Comparison of ENCODE assay signal across 19 mouse cellular contexts in genomic region chr7:90461441-90461840, GRCm38 (mm10). TPM values are rescaled to one million over a fixed set of nuclear protein-coding genes. Genes with fewer than 3 reads are reported as not detected.
DNase-seq lines count a peak whose midpoint lies in the region; ATAC-seq and TF ChIP-seq lines count a peak whose summit lies in the region.
"Had no signal": no experiment of that assay in that cellular context is flagged by ENCODE, and none has a peak within 500 bp of the region (broad histone marks: within the 10 kb centered on the region; RNA-seq: fewer than 3 reads in every experiment).

No protein-coding gene starts in this region.

- TF ChIP-seq CTCF in liver, postnatal 0 days (IDR thresholded peaks at IDR 0.05; ENCODE audit: low read depth), result no peak
- TF ChIP-seq CTCF in CH12.LX (conservative IDR thresholded peaks at IDR 0.05 in 1 of 2, IDR thresholded peaks at IDR 0.05 in 1 of 2; ENCODE audit: low read depth in 2 of 2, low read length in 2 of 2), result no peak

- no peaks in the 10 kb centered on the region for H3K36me3 ChIP-seq in embryonic facial prominence, embryonic 12.5 days
- H3K36me3 ChIP-seq in embryonic facial prominence, embryonic 10.5 days (replicated peaks), result 0 out of 2 replicates have a peak, but pooled peaks cover under 1% of the 10 kb centered on the region
- no peaks in the 10 kb centered on the region for H3K36me3 ChIP-seq in liver, embryonic 12.5 days
- no peaks in the 10 kb centered on the region for H3K36me3 ChIP-seq in liver, postnatal 0 days (replicated peaks; ENCODE audit: insufficient read depth, low read length)
- H3K36me3 ChIP-seq in CH12.LX (replicated peaks in 1 of 2; ENCODE audit: control insufficient read depth in 1 of 2, insufficient read depth in 1 of 2, low read length in 1 of 2), result no peaks in the 10 kb centered on the region
- H3K36me3 ChIP-seq: embryonic facial prominence, embryonic 13.5 days; forebrain, embryonic 12.5 days; forebrain, embryonic 15.5 days; heart, embryonic 10.5 days; hindbrain, embryonic 12.5 days; hindbrain, embryonic 15.5 days had no signal

- 0 out of 2 replicates have a peak, but pooled peaks cover 2% of the 10 kb centered on the region for H3K27me3 ChIP-seq in embryonic facial prominence, embryonic 12.5 days
- no peaks in the 10 kb centered on the region for H3K27me3 ChIP-seq in embryonic facial prominence, embryonic 10.5 days (replicated peaks; ENCODE audit: low read depth, poor library complexity, severe bottlenecking)
- H3K27me3 ChIP-seq in liver, embryonic 12.5 days (replicated peaks), result no peaks in the 10 kb centered on the region; the same call in 1 of the 2 replicates
- H3K27me3 ChIP-seq in liver, postnatal 0 days (ENCODE audit: insufficient read depth, low read length), result no peaks in the 10 kb centered on the region
- H3K27me3 ChIP-seq in CH12.LX (replicated peaks), result no peaks in the 10 kb centered on the region
- H3K27me3 ChIP-seq: embryonic facial prominence, embryonic 13.5 days; forebrain, embryonic 15.5 days; hindbrain, embryonic 12.5 days; hindbrain, embryonic 15.5 days had no signal

- in situ Hi-C loops in CH12.LX (cut with MboI; ENCODE audit: low pct_ligation_motif_present, low pct_unique_long_range_greater_than_20kb, low sequenced_read_pairs), result no loop called here

- H3K9me3 ChIP-seq in embryonic facial prominence, embryonic 12.5 days, result no peaks in the 10 kb centered on the region
- no peaks in the 10 kb centered on the region for H3K9me3 ChIP-seq in embryonic facial prominence, embryonic 10.5 days
- no peaks in the 10 kb centered on the region for H3K9me3 ChIP-seq in liver, embryonic 12.5 days (replicated peaks)
- no peaks in the 10 kb centered on the region for H3K9me3 ChIP-seq in liver, postnatal 0 days (ENCODE audit: low read length)
- H3K9me3 ChIP-seq in CH12.LX (replicated peaks; ENCODE audit: low read length), result no peaks in the 10 kb centered on the region
- H3K9me3 ChIP-seq: embryonic facial prominence, embryonic 13.5 days; forebrain, embryonic 12.5 days; forebrain, embryonic 15.5 days; heart, embryonic 10.5 days; heart, embryonic 13.5 days; hindbrain, embryonic 12.5 days; hindbrain, embryonic 15.5 days had no signal

- H3K4me2 ChIP-seq in embryonic facial prominence, embryonic 12.5 days (replicated peaks), result peak overlapping the region; percentile 14; the same call in 1 of the 2 replicates
- peak overlapping the region; percentile 49 for H3K4me2 ChIP-seq in liver, embryonic 12.5 days
- H3K4me2 ChIP-seq in liver, postnatal 0 days (ENCODE audit: low read depth, low read length), result no peak overlapping the region
- peak overlapping the region; percentile 72 for H3K4me2 ChIP-seq in CH12.LX (ENCODE audit: insufficient read depth, low read depth, poor library complexity, severe bottlenecking)
- H3K4me2 ChIP-seq: forebrain, embryonic 15.5 days; hindbrain, embryonic 15.5 days had no signal

- no peak overlapping the region for H3K27ac ChIP-seq in embryonic facial prominence, embryonic 12.5 days
- no peak overlapping the region for H3K27ac ChIP-seq in embryonic facial prominence, embryonic 10.5 days (replicated peaks)
- H3K27ac ChIP-seq in liver, embryonic 12.5 days, result no peak overlapping the region
- H3K27ac ChIP-seq in liver, postnatal 0 days (ENCODE audit: low read depth), result no peak overlapping the region
- no peak overlapping the region for H3K27ac ChIP-seq in CH12.LX (ENCODE audit: insufficient read depth, low read depth)
- H3K27ac ChIP-seq: embryonic facial prominence, embryonic 13.5 days; forebrain, embryonic 12.5 days; forebrain, embryonic 15.5 days; heart, adult 2 months; heart, embryonic 10.5 days; heart, embryonic 13.5 days; hindbrain, embryonic 12.5 days; hindbrain, embryonic 15.5 days had no signal

- H3K9ac ChIP-seq in embryonic facial prominence, embryonic 12.5 days, result no peak overlapping the region
- no peak overlapping the region for H3K9ac ChIP-seq in liver, embryonic 12.5 days
- H3K9ac ChIP-seq in liver, postnatal 0 days (replicated peaks), result no peak overlapping the region
- peak overlapping the region; percentile 51 for H3K9ac ChIP-seq in CH12.LX (ENCODE audit: insufficient read depth, low read depth)
- H3K9ac ChIP-seq: embryonic facial prominence, embryonic 13.5 days; forebrain, embryonic 12.5 days; forebrain, embryonic 15.5 days; heart, embryonic 13.5 days; hindbrain, embryonic 12.5 days; hindbrain, embryonic 15.5 days had no signal

- H3K4me1 ChIP-seq in embryonic facial prominence, embryonic 12.5 days, result no peaks in the 10 kb centered on the region
- peaks cover 12% of the 10 kb centered on the region for H3K4me1 ChIP-seq in embryonic facial prominence, embryonic 10.5 days
- H3K4me1 ChIP-seq in liver, embryonic 12.5 days, result peaks cover 23% of the 10 kb centered on the region; the same call in 1 of the 2 replicates
- H3K4me1 ChIP-seq in liver, postnatal 0 days (ENCODE audit: insufficient read depth), result peaks cover 10% of the 10 kb centered on the region
- no peaks in the 10 kb centered on the region for H3K4me1 ChIP-seq in CH12.LX (ENCODE audit: control insufficient read depth in 1 of 2, insufficient read depth in 2 of 2)
- H3K4me1 ChIP-seq: heart, embryonic 10.5 days had no signal

- no peak for ATAC-seq in embryonic facial prominence, embryonic 12.5 days (ENCODE audit: insufficient number of reproducible peaks, insufficient read depth, low FRiP score, low TSS enrichment)
- no peak for ATAC-seq in liver, embryonic 12.5 days
- no peak for ATAC-seq in liver, postnatal 0 days
- ATAC-seq: forebrain, embryonic 15.5 days had no signal

- no peak for TF ChIP-seq EP300 in liver, postnatal 0 days (IDR thresholded peaks at IDR 0.05; ENCODE audit: low read depth)
- TF ChIP-seq EP300 in CH12.LX (IDR thresholded peaks at IDR 0.05; ENCODE audit: low read length), result no peak

- TF ChIP-seq RAD21 in CH12.LX (IDR thresholded peaks at IDR 0.05; ENCODE audit: low read depth, low read length), result no peak

- no peak for DNase-seq in embryonic facial prominence, embryonic 10.5 days (ENCODE audit: low spot score)
- no peak for DNase-seq in liver, postnatal 0 days
- DNase-seq in CH12.LX (ENCODE audit: extremely low read depth), result no peak
- no peak for DNase-seq in cerebellum, adult 11 months
- DNase-seq: cerebellum, adult 9-10 months; gastrocnemius, postnatal 25 days had no signal

- WGBS in embryonic facial prominence, embryonic 12.5 days, result 93% methylated on average over 5 of the region's 5 CpGs
- WGBS in embryonic facial prominence, embryonic 10.5 days, result 92% methylated on average over 5 of the region's 5 CpGs
- 79% methylated on average over 5 of the region's 5 CpGs for WGBS in liver, embryonic 12.5 days (ENCODE audit: insufficient replicate concordance)
- 86% methylated on average over 5 of the region's 5 CpGs for WGBS in liver, postnatal 0 days (ENCODE audit: insufficient replicate concordance)

- no peak overlapping the region for H3K4me3 ChIP-seq in embryonic facial prominence, embryonic 12.5 days
- H3K4me3 ChIP-seq in embryonic facial prominence, embryonic 10.5 days, result no peak overlapping the region
- H3K4me3 ChIP-seq in liver, embryonic 12.5 days, result no peak overlapping the region
- H3K4me3 ChIP-seq in liver, postnatal 0 days (ENCODE audit: low read depth, low read length), result no peak overlapping the region
- peak overlapping the region in 1 of 3 experiments; percentile 39 for H3K4me3 ChIP-seq in CH12.LX (replicated peaks in 1 of 3; ENCODE audit: low read depth in 2 of 3, low read length in 2 of 3, poor library complexity in 1 of 3)
- H3K4me3 ChIP-seq: embryonic facial prominence, embryonic 13.5 days; erythroblast, embryonic 14.5 days; forebrain, embryonic 12.5 days; forebrain, embryonic 15.5 days; heart, adult 2 months; heart, embryonic 10.5 days; heart, embryonic 13.5 days; hindbrain, embryonic 12.5 days; hindbrain, embryonic 15.5 days had no signal

- peaks cover 1% of the 10 kb centered on the region; the same call in 1 of the 2 replicates for H3K79me2 ChIP-seq in CH12.LX (replicated peaks; ENCODE audit: control insufficient read depth, extremely low read depth, insufficient read depth, poor library complexity, severe bottlenecking)

- dilution Hi-C loops in CH12.LX (cut with MboI; ENCODE audit: extremely low pct_ligation_motif_present, extremely low pct_unique_long_range_greater_than_20kb, low sequenced_read_pairs), result no loop called here

- TF ChIP-seq POLR2A in CH12.LX (IDR thresholded peaks at IDR 0.05; ENCODE audit: low read depth, low read length), result no peak

RNA-seq across cellular contexts. Expression of gene Tmem126a, which starts 4.4 kb away (rescaled TPM):
- polyA plus RNA-seq in embryonic facial prominence, embryonic 12.5 days (2016; fragmentation: Nextera tagmentation; extraction: Ambion mirVana), result 105 and 110 TPM in 2 replicates
- 119 and 120 TPM in 2 replicates for polyA plus RNA-seq in embryonic facial prominence, embryonic 10.5 days (2016; fragmentation: Nextera tagmentation; extraction: Ambion mirVana)
- polyA plus RNA-seq in liver, embryonic 12.5 days (2016; fragmentation: Nextera tagmentation; extraction: Ambion mirVana), result 60.2 and 66.9 TPM in 2 replicates
- polyA plus RNA-seq in liver, postnatal 0 days (2015; fragmentation: Nextera tagmentation; extraction: Ambion mirVana), result 59.9 and 67.3 TPM in 2 replicates
- 65.3 and 78.0 TPM in 2 replicates for total RNA-seq in CH12.LX (2012; rRNA removed)
- total RNA-seq in CH12.LX (2014; rRNA removed), result 121 and 133 TPM in 2 replicates
- polyA plus RNA-seq in CH12.LX (2012; ENCODE audit: insufficient read length, low read depth), result 62.3 and 70.9 TPM in 2 replicates

RNA-seq across cellular contexts. Expression of gene Tmem126b, which starts 14.4 kb away (rescaled TPM):
- polyA plus RNA-seq in embryonic facial prominence, embryonic 12.5 days (2016; fragmentation: Nextera tagmentation; extraction: Ambion mirVana), result 40.5 and 42.4 TPM in 2 replicates
- 35.2 and 36.2 TPM in 2 replicates for polyA plus RNA-seq in embryonic facial prominence, embryonic 10.5 days (2016; fragmentation: Nextera tagmentation; extraction: Ambion mirVana)
- polyA plus RNA-seq in liver, embryonic 12.5 days (2016; fragmentation: Nextera tagmentation; extraction: Ambion mirVana), result 14.0 and 15.7 TPM in 2 replicates
- 11.2 and 11.3 TPM in 2 replicates for polyA plus RNA-seq in liver, postnatal 0 days (2015; fragmentation: Nextera tagmentation; extraction: Ambion mirVana)
- total RNA-seq in CH12.LX (2012; rRNA removed), result 10.8 and 10.9 TPM in 2 replicates
- 15.7 and 16.7 TPM in 2 replicates for total RNA-seq in CH12.LX (2014; rRNA removed)
- 9.1 and 11.8 TPM in 2 replicates for polyA plus RNA-seq in CH12.LX (2012; ENCODE audit: insufficient read length, low read depth)

RNA-seq across cellular contexts. Expression of gene Dlg2, which starts 15.0 kb away (rescaled TPM):
- polyA plus RNA-seq in embryonic facial prominence, embryonic 12.5 days (2016; fragmentation: Nextera tagmentation; extraction: Ambion mirVana), result 7.4 and 11.0 TPM in 2 replicates
- polyA plus RNA-seq in embryonic facial prominence, embryonic 10.5 days (2016; fragmentation: Nextera tagmentation; extraction: Ambion mirVana), result 1.3 and 1.7 TPM in 2 replicates
- 0.71 and 1.1 TPM in 2 replicates for polyA plus RNA-seq in liver, embryonic 12.5 days (2016; fragmentation: Nextera tagmentation; extraction: Ambion mirVana)
- polyA plus RNA-seq in liver, postnatal 0 days (2015; fragmentation: Nextera tagmentation; extraction: Ambion mirVana), result 0.41 and 0.47 TPM in 2 replicates
- total RNA-seq in CH12.LX (2012; rRNA removed) (not detected in 2 replicates), CH12.LX (2014; rRNA removed) (not detected in 2 replicates)
- polyA plus RNA-seq in CH12.LX (2012; ENCODE audit: insufficient read length, low read depth), result 0.36 TPM in 1 of 2 replicates, not detected in the other
- polyA plus RNA-seq: erythroblast, embryonic 14.5 days had no signal

RNA-seq across cellular contexts. Expression of gene Crebzf, which starts 18.9 kb away (rescaled TPM):
- polyA plus RNA-seq in embryonic facial prominence, embryonic 12.5 days (2016; fragmentation: Nextera tagmentation; extraction: Ambion mirVana), result 68.9 and 69.0 TPM in 2 replicates
- 26.2 and 27.1 TPM in 2 replicates for polyA plus RNA-seq in embryonic facial prominence, embryonic 10.5 days (2016; fragmentation: Nextera tagmentation; extraction: Ambion mirVana)
- polyA plus RNA-seq in liver, embryonic 12.5 days (2016; fragmentation: Nextera tagmentation; extraction: Ambion mirVana), result 33.5 and 34.6 TPM in 2 replicates
- 11.1 and 11.5 TPM in 2 replicates for polyA plus RNA-seq in liver, postnatal 0 days (2015; fragmentation: Nextera tagmentation; extraction: Ambion mirVana)
- total RNA-seq in CH12.LX (2012; rRNA removed) (63.2 and 74.0 TPM in 2 replicates), CH12.LX (2014; rRNA removed) (102 and 115 TPM in 2 replicates)
- 51.8 and 61.5 TPM in 2 replicates for polyA plus RNA-seq in CH12.LX (2012; ENCODE audit: insufficient read length, low read depth)

RNA-seq across cellular contexts. Expression of gene Ccdc89, which starts 35.1 kb away (rescaled TPM):
- 2.2 and 2.7 TPM in 2 replicates for polyA plus RNA-seq in embryonic facial prominence, embryonic 12.5 days (2016; fragmentation: Nextera tagmentation; extraction: Ambion mirVana)
- polyA plus RNA-seq in embryonic facial prominence, embryonic 10.5 days (2016; fragmentation: Nextera tagmentation; extraction: Ambion mirVana), result 1.9 and 3.0 TPM in 2 replicates
- 0.26 and 0.41 TPM in 2 replicates for polyA plus RNA-seq in liver, embryonic 12.5 days (2016; fragmentation: Nextera tagmentation; extraction: Ambion mirVana)
- polyA plus RNA-seq in liver, postnatal 0 days (2015; fragmentation: Nextera tagmentation; extraction: Ambion mirVana), result 0.09 and 0.19 TPM in 2 replicates
- not detected in 2 replicates for total RNA-seq in CH12.LX (2012; rRNA removed)
- not detected in 2 replicates for total RNA-seq in CH12.LX (2014; rRNA removed)
- polyA plus RNA-seq in CH12.LX (2012; ENCODE audit: insufficient read length, low read depth), result not detected in 2 replicates
- total RNA-seq: gastrocnemius, adult 8-10 months had no signal
- polyA plus RNA-seq: activated CD4-positive, CD25-positive, alpha-beta regulatory T cell, adult 4 months; erythroblast, embryonic 14.5 days had no signal
